ENCODE assay signal across 13 mouse cellular contexts in the genomic region with DNA sequence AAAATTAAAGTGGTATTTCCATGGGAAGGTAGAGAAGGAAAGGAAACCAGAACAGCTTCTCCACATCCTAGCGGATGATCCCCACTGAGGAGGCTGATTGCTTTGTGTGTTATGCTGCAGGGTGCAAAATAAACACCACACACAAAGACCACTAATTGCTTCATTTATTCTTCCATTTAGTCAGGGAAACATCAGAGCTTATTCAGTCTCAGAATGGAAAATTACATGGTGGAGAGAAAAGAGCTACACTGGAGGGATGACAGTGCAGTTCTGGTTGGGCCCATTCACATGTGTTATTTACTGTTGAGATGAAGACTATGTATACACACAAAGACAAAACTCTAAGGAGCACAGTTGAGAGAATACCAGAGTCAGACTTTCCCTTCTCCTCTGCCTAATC. TPM values are rescaled to one million over a fixed set of nuclear protein-coding genes. Genes with fewer than 3 reads are reported as not detected.
"Had no signal": no experiment of that assay in that cellular context is flagged by ENCODE, and none has a peak within 500 bp of the region (broad histone marks: within the 10 kb centered on the region; RNA-seq: fewer than 3 reads in every experiment).

No protein-coding gene starts in this region.

- H3K9me3 ChIP-seq: limb, embryonic 12.5 days; liver, embryonic 13.5 days; lung, embryonic 15.5 days; midbrain, embryonic 12.5 days had no signal

- DNase-seq: kidney, postnatal 10 days; kidney, postnatal 4 days; liver; liver, embryonic 13.5 days; liver, postnatal 0 days; lung, postnatal 14 days; right cerebral cortex, adult 18-20 months; right cerebral cortex, postnatal 25 days; thymus, postnatal 4 days had no signal

- H3K36me3 ChIP-seq: limb, embryonic 12.5 days; liver, embryonic 13.5 days; lung, embryonic 15.5 days had no signal

- H3K4me2 ChIP-seq: limb, embryonic 12.5 days; liver, embryonic 13.5 days; lung, embryonic 15.5 days; midbrain, embryonic 12.5 days had no signal

- H3K27ac ChIP-seq: limb, embryonic 12.5 days; liver, embryonic 13.5 days; lung, embryonic 15.5 days; midbrain, embryonic 12.5 days had no signal

- H3K4me1 ChIP-seq: limb, embryonic 12.5 days; liver, embryonic 13.5 days; lung, embryonic 15.5 days; midbrain, embryonic 12.5 days had no signal

- H3K27me3 ChIP-seq: limb, embryonic 12.5 days; liver, embryonic 13.5 days; lung, embryonic 15.5 days; midbrain, embryonic 12.5 days had no signal

- H3K9ac ChIP-seq: limb, embryonic 12.5 days; liver, embryonic 13.5 days; liver, postnatal 0 days; lung, embryonic 15.5 days; midbrain, embryonic 12.5 days had no signal

- H3K4me3 ChIP-seq: limb, embryonic 12.5 days; liver, embryonic 13.5 days; lung, embryonic 15.5 days; midbrain, embryonic 12.5 days had no signal

- ATAC-seq: liver, postnatal 0 days; midbrain, embryonic 16.5 days had no signal

RNA-seq across cellular contexts. Expression of a gene that starts 18.4 kb away (rescaled TPM):
- polyA plus RNA-seq: liver, postnatal 0 days had no signal
